Mouse (Mus musculus): Measurements from ENCODE around the gene Strap.

The Strap gene

DNA sequence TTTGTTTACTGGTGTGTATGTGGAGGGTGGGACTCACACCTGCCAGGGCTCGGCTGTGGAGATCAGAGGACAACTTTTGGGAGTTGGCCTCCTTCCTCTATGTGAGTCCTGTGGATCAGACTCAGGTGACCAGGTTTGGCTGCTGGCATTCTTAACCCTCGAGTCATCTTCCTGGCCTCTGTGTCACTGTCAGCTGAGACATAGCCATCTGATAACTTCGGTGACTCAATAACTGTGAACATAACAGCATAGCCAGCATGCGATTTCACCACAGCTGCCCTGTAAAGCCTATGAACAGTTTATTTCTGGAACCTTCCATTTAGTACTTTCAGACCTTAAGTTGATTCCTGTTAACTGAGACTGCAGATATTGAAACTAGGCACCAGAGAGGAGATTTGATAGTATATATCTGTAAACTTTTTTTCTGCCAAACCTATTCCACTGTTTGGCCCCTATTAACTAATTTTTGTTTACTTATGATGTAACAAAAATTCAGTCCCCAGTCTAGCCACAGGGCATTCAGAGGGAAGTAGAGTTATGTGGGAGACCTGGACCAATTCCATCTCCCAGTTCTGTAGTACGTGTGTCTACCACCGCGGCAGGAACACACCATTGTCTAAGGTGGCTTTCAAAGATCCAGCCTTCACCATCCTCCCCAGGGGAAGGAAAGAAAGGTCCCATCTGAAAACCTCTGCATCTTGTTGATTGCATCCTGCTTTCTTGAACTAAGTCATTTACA is 49.2 kb downstream of the Strap start:
- DNase-seq: no peak

GRCm38 (mm10) chr6:137788976-137789590 is 54.2 kb downstream of the Strap start:
- no peak for DNase-seq

DNA sequence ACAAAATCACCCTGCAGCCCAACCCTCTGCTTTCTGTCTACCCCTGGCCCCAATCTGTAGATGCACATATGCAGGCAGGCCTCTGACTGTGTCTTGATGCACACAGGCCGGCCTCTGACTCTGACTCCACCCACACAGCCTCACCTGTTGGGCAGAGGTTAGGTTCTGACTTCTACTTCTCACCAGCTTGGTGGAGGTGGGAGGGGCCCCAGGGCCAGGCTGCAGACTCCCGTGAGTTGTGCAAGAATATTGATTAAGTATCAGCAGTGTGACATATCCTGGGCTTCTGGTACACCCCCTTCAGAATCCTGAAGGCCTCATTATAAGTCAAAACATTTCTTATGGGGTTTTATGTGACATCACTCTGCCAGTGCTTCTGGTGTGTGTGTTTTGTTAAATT is 54.8 kb downstream of the Strap start:
- no peak for DNase-seq

DNA sequence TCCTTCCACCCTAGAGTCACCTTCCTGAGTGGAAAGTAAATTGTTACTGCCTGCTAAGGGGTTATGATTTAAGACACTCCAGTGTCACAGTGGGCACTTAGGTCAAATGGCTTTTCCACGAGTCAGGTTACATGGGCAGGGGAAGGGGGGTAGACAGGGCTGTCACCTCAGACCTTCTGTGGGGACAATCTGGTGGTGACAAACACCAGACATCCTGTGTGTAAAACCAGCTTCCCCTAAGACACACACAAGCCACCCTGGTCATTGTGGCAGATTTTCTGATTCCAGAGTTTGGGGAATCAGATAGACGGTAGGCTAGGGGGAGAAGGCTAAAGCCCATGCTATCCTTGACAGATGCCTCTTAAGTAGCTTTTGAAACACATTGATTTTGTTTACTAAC is 60.6 kb downstream of the Strap start:
- no peak for DNase-seq

GRCm38 (mm10) chr6:137796596-137797567 is 62.0 kb downstream of the Strap start:
- no peak for DNase-seq

GRCm38 (mm10) chr6:137799253-137799652 is 64.4 kb downstream of the Strap start:
- DNase-seq: no peak
